Mouse (Mus musculus) ES-CJ7 (cell line): ENCODE results near the gene Ptprn2.

Source experiments
- DNase-seq: peaks from one replicate; pipeline ENCODE4 v3.0.0; 2011; ENCODE audit warnings: low read depth, low spot score

The Ptprn2 gene

GRCm38 (mm10) chr12:116776447-116776846 is 290.9 kb downstream of the Ptprn2 start:
- no peak for DNase-seq

DNA sequence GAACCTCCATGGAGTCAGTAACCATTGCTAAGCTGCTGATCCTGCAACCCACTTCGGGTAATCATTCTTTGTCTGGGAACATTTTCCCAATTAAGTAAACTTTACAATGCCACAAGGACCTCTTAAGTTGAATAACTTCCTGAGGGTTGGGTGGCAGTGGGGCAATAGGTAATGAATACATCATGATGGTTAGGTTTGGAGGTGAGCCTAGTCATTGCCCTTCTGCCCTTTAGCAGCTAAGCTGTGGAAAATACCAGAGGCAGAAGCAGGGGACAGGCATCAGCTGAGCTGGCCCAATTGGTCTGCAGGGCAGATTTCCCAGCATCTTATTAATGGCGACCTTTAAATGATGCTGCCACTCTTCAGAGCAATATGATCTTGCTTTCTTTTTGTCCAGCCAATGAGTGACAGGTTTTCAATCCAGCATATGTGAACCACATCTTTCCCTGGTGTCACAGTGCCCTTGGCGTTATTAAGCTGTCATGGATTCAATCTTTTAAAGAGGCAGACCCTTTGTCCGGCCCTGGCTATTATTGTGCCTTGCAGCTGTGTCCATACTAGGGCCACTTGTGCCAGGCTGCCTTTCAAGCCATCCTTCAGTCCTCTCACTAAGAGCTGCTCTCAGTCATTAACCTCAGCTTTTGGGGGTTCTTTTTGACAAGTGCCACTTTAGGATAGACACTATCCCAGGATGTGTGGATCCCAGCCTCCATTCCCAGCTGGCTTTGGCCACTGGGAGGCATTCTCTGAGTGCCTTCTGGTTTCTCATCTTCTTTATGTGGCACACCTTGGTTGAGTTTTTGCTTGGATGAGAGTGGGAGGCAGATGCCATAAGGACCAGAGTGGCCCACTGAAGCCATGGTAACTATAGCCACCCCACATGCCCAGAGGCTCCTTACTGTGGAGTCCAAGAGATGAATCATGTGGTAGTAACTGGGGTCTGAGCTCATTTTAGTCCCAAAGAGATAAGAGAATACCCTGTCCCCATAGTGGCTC is 292.9 kb downstream of the Ptprn2 start:
- DNase-seq: no peak

GRCm38 (mm10) chr12:116780419-116780818 is 294.9 kb downstream of the Ptprn2 start:
- no peak for DNase-seq

GRCm38 (mm10) chr12:116785731-116786130 is 300.2 kb downstream of the Ptprn2 start:
- no peak for DNase-seq

GRCm38 (mm10) chr12:116788346-116788745 is 302.8 kb downstream of the Ptprn2 start:
- DNase-seq: no peak

- no peak for DNase-seq
These were observed 317.8 kb downstream of the Ptprn2 start for GRCm38 (mm10) chr12:116803331-116803730.

GRCm38 (mm10) chr12:116804712-116805111 is 319.2 kb downstream of the Ptprn2 start:
- no peak for DNase-seq

DNA sequence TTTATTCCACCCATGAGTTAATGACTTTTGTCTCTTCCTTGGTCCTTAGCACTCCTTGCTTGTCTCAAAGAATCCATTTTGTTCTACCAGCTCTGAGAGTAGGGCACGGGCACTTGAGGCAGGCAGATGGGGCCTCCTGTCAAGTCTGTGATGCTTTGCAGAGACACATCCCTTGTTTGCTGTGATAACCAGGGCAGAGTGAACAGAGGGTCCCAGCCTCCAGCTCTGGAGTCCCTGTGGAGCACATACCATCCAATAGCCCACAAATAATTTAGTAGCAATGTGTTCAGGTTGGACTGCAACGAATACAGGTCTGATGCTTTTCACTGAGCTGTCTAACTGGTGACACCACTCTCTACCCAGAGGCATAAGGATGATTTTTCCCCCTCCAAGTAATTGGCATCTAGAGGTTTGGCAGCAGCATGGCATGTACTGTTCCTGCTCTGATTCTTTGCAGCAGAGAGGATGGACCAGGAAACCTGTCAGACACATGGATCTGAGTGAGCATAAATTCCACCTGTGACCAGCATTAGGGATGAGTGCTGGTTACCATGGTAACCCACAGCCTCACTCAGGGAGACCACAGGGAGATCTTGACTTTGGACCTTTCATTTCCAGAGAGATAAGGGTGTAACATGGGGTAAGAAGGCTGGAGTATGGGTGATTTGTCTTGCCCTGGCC is 319.7 kb downstream of the Ptprn2 start:
- DNase-seq: no peak

GRCm38 (mm10) chr12:116806089-116806488 is 320.6 kb downstream of the Ptprn2 start:
- no peak for DNase-seq

DNA sequence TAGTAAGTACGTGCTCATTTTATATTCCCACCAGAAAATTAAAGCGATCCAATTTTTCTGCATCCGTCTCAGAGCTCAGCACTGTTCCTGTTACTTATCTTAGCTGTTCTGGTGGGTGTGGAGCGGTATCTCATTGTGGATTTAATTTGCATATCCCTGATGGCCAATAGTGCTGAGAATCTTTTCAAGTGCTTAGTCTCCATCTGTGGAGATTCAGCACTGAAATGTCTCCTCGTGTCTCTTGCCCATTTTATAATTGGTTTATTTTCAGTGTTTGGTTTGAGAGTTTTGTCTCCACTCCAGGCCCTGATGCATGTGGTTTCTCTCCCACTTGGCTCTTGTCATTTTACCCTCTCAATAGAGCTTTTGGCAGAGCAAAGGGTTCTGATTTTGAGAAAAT is 327.5 kb downstream of the Ptprn2 start:
- no peak for DNase-seq

DNA sequence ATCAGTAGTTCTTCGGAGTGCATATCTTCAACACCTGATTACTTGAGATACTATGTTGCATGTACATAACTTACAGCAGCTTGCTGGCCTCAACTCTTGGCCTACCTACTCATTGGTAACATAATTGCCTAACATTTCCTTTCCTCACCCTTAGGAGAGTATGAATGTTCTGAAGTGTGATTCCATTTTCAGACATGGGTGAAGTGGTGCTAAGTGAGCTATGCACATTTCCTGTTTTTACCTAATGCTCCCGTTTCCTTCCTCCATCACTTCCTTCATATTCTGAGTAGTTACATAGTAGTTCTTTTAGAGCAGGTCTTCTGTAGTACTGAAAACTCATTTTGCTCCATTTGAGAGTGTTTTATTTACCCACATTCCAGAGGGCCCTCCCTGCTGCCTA is 334.3 kb downstream of the Ptprn2 start:
- DNase-seq: no peak

- no peak for DNase-seq
These were observed 337.8 kb downstream of the Ptprn2 start for GRCm38 (mm10) chr12:116823341-116823740.

DNA sequence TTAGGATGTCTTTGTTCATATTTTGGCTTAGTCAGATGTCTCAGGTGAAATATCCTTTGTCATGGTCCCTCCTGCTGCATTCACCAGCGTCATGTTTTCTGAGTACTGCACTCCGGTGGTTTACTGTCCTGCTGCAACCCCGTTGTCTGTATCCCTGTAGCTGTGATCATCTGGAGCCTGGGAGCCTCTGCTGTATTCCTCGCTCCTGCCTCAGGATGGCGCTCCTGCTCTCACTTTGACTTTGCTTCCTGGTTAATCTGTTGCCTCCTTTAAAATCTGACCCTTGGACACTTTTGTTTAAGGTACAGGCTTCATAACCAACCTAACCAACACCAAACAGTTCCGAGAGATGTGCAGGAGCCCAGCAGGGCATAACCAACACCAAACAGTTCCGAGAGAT is 342.2 kb downstream of the Ptprn2 start:
- no peak for DNase-seq

- DNase-seq: no peak
These were observed 353.2 kb downstream of the Ptprn2 start for GRCm38 (mm10) chr12:116838611-116839192.

GRCm38 (mm10) chr12:116842723-116843272 is 357.3 kb downstream of the Ptprn2 start:
- DNase-seq: no peak

DNA sequence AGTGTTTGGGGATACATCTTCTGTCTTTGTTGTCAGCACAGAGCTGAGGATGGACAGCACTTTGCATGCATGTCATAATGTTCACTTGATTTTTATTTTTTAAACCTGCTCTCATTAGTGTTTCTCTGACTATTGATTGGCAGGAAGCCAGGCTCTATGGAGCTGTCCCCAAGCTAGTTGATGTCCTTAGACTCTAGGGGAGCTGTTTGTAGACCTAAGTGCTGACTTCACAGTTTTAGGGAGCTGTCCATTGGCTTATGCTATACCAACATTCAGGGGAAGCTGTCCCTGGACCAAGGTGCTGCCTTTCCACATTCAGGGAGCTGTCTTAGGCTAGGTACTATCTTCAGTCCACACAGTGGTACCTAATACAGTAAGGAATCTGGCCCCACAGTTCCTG is 360.7 kb downstream of the Ptprn2 start:
- no peak for DNase-seq

GRCm38 (mm10) chr12:116847021-116847420 is 361.5 kb downstream of the Ptprn2 start:
- DNase-seq: no peak

- no peak for DNase-seq
These were observed 370.8 kb downstream of the Ptprn2 start for GRCm38 (mm10) chr12:116856307-116856706.

- no peak for DNase-seq
These were observed 376.0 kb downstream of the Ptprn2 start for GRCm38 (mm10) chr12:116861360-116862017.

DNA sequence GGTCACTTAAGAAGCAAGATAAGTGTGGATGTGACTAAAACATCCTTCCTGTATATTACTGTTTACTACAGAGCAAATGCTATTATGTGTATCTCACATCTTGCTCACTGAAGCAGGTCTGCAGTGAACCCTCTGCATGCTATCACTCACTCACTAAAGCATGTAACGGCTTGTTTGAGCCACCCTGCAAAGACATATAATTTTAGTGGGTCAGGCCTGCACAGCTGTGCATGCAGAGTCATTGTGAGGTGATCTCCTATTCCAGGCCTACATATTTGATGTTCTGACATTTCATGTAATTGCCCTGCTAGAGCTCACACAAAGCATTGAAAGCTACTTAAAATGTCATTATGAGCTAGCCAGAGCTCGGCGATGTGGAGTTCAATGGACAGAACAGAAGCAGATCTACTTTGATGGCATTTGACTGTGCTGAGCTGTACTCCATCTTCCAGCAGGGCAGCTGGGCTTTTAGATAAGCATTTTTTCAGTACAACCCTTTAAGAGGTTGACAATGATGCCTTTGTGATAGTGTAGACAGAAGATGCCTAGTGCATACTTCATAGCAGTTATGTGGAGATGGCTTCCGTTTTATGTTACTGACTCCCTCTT is 377.9 kb downstream of the Ptprn2 start:
- no peak for DNase-seq
